Comparison of ENCODE assay signal across 16 mouse cellular contexts in genomic region chr4:80906726-80907125, GRCm38 (mm10).
"Had no signal": no experiment of that assay in that cellular context is flagged by ENCODE, and none has a peak within 500 bp of the region (broad histone marks: within the 10 kb centered on the region; RNA-seq: fewer than 3 reads in every experiment).

No protein-coding gene starts in this region.

- ATAC-seq: liver, embryonic 12.5 days; liver, postnatal 0 days; lung, postnatal 0 days; midbrain, embryonic 13.5 days; midbrain, embryonic 15.5 days; midbrain, embryonic 16.5 days had no signal

- DNase-seq: layer of hippocampus, postnatal 36 days; left cerebral cortex, postnatal 4 days; liver; liver, embryonic 13.5 days; liver, postnatal 0 days; lung, adult 2 months; lung, embryonic 14.5 days; lung, postnatal 10 days; lung, postnatal 14 days; lung, postnatal 4 days; midbrain, embryonic 14.5 days had no signal
